Comparison of ENCODE assay signal across 8 mouse cellular contexts in genomic region chr9:22557467-22557866, GRCm38 (mm10).
DNase-seq lines count a peak whose midpoint lies in the region; ATAC-seq and TF ChIP-seq lines count a peak whose summit lies in the region.

No protein-coding gene starts in this region.

- TF ChIP-seq EP300 in ES-Bruce4 (IDR thresholded peaks at IDR 0.05; ENCODE audit: insufficient read depth, low read depth, low read length), result no peak

- TF ChIP-seq CTCF in ES-Bruce4 (IDR thresholded peaks at IDR 0.05; ENCODE audit: low read depth, low read length), result peak; percentile 97
- TF ChIP-seq CTCF in layer of hippocampus, adult 2 months (conservative IDR thresholded peaks at IDR 0.05), result peak; percentile 93

- H3K9ac ChIP-seq in ES-Bruce4 (ENCODE audit: low read depth, poor library complexity, severe bottlenecking), result no peak overlapping the region
- no peak overlapping the region for H3K9ac ChIP-seq in embryonic facial prominence, embryonic 12.5 days

- WGBS in embryonic facial prominence, embryonic 12.5 days, result 57% methylated on average over 13 of the region's 13 CpGs

- no peaks in the 10 kb centered on the region for H3K4me1 ChIP-seq in ES-Bruce4 (ENCODE audit: control insufficient read depth, insufficient read depth, low read length)
- H3K4me1 ChIP-seq in embryonic facial prominence, embryonic 12.5 days, result peaks cover 3% of the 10 kb centered on the region; the same call in 1 of the 2 replicates

- ATAC-seq in embryonic facial prominence, embryonic 12.5 days (ENCODE audit: insufficient number of reproducible peaks, insufficient read depth, low FRiP score, low TSS enrichment), result peak; percentile 60; the same call in 1 of the 2 replicates

- no peaks in the 10 kb centered on the region for H3K27me3 ChIP-seq in ES-Bruce4 (ENCODE audit: control insufficient read depth, insufficient read depth, low read length, poor library complexity, severe bottlenecking)
- H3K27me3 ChIP-seq in embryonic facial prominence, embryonic 12.5 days, result no peaks in the 10 kb centered on the region

- TF ChIP-seq POLR2A in ES-Bruce4 (IDR thresholded peaks at IDR 0.05; ENCODE audit: insufficient read depth, low read length), result no peak

- intact Hi-C loops in heart, postnatal 36 days (cut with DNase I), result loop anchor here (2.0 to 10.0 kb wide), 3 partner anchors 147 to 697 kb away; no protein-coding TSS in a partner anchor

- no peaks in the 10 kb centered on the region for H3K36me3 ChIP-seq in ES-Bruce4 (ENCODE audit: control insufficient read depth, insufficient read depth, low read length, poor library complexity, severe bottlenecking)
- H3K36me3 ChIP-seq in embryonic facial prominence, embryonic 12.5 days, result no peaks in the 10 kb centered on the region

- H3K4me2 ChIP-seq in embryonic facial prominence, embryonic 12.5 days (replicated peaks), result no peak overlapping the region

- H3K27ac ChIP-seq in ES-Bruce4 (ENCODE audit: insufficient read depth, low read length), result no peak overlapping the region
- H3K27ac ChIP-seq in embryonic facial prominence, embryonic 12.5 days, result no peak overlapping the region
- no peak overlapping the region for H3K27ac ChIP-seq in layer of hippocampus, adult 2 months

- H3K4me3 ChIP-seq in ES-Bruce4 (ENCODE audit: low read depth, low read length), result no peak overlapping the region; the same call in 1 of the 2 replicates
- H3K4me3 ChIP-seq in embryonic facial prominence, embryonic 12.5 days, result no peak overlapping the region
- no peak overlapping the region for H3K4me3 ChIP-seq in layer of hippocampus, adult 2 months

- no peaks in the 10 kb centered on the region for H3K9me3 ChIP-seq in ES-Bruce4 (replicated peaks; ENCODE audit: control insufficient read depth, insufficient read depth, low read length, poor library complexity, severe bottlenecking)
- peaks cover 3% of the 10 kb centered on the region; the same call in 1 of the 2 replicates for H3K9me3 ChIP-seq in embryonic facial prominence, embryonic 12.5 days

- DNase-seq in adrenal gland, postnatal 25 days, result peak; percentile 75
- DNase-seq in heart, postnatal 36 days, result peak; percentile 39 to 70
- DNase-seq in layer of hippocampus, adult 2 months (ENCODE audit: low spot score in 2 of 2), result peak; percentile 61 to 80
- peak; percentile 36 for DNase-seq in lung, postnatal 25 days (ENCODE audit: low spot score)
- DNase-seq in right cerebral cortex, adult 2 months (ENCODE audit: low spot score in 2 of 2), result peak; percentile 77 to 84
- peak; percentile 47 for DNase-seq in urinary bladder, postnatal 25 days (ENCODE audit: low spot score)
